Mouse (Mus musculus) midbrain, embryonic 13.5 days (tissue): ENCODE measurements around the gene Myl6. TPM values are rescaled to one million over a fixed set of nuclear protein-coding genes. Genes with fewer than 3 reads are reported as not detected.

Experiments used
- ATAC-seq: fragments of 200-750 bp; cut with Nextera tagmentation; 2 replicates; pipeline ENCODE4 v1.8.0; 2017; ENCODE audit warnings: mild to moderate bottlenecking, moderate TSS enrichment, moderate library complexity
- H3K27ac ChIP-seq: fragments of 300-500 bp; sonication (generic); 2 replicates; pipeline ENCODE4 v1.5.1; 2015; ENCODE audit warnings: inconsistent platforms, mild to moderate bottlenecking, moderate library complexity
- H3K27me3 ChIP-seq: fragments of 300-500 bp; sonication (generic); 2 replicates; pipeline ENCODE4 v1.6.1; 2015; ENCODE audit warnings: mild to moderate bottlenecking, inconsistent platforms
- H3K36me3 ChIP-seq: fragments of 300-500 bp; sonication (generic); 2 replicates; pipeline ENCODE4 v1.6.1; 2015; ENCODE audit warnings: mild to moderate bottlenecking, inconsistent platforms
- H3K4me1 ChIP-seq: fragments of 300-500 bp; sonication (generic); replicated peaks from 2 replicates; pipeline ENCODE4 v1.6.1; 2015; ENCODE audit warnings: inconsistent platforms
- H3K4me2 ChIP-seq: fragments of 300-500 bp; sonication (generic); replicated peaks from 2 replicates; pipeline ENCODE4 v1.6.1; 2015; ENCODE audit warnings: moderate library complexity, mild to moderate bottlenecking, inconsistent platforms
- H3K4me3 ChIP-seq: fragments of 300-500 bp; sonication (generic); replicated peaks from 2 replicates; pipeline ENCODE4 v1.5.1; 2015; ENCODE audit warnings: mild to moderate bottlenecking, inconsistent platforms
- H3K9ac ChIP-seq: fragments of 300-500 bp; sonication (generic); replicated peaks from 2 replicates; pipeline ENCODE4 v1.6.1; 2015; ENCODE audit warnings: mild to moderate bottlenecking, inconsistent platforms
- H3K9me3 ChIP-seq: fragments of 300-500 bp; sonication (generic); 2 replicates; pipeline ENCODE4 v1.6.1; 2016; ENCODE audit warnings: mild to moderate bottlenecking, inconsistent platforms
- WGBS: fragments of 180-500 bp; shearing (Covaris S2); methylation state at CpG from one replicate; pipeline ENCODE4 v1.1.7; 2015; 5-methylcytosine and 5-hydroxymethylcytosine counted together
- polyA plus RNA-seq: library from polyadenylated mRNA; unstranded; fragments of >200 nt; fragmentation: Nextera tagmentation; extraction: Ambion mirVana; gene quantifications from 2 replicates; pipeline ENCODE4 v1.2.1, GENCODE M21; 2015

Myl6 gene
- polyA plus RNA-seq, 1 experiment from 2014 or later: 885 TPM

DNA sequence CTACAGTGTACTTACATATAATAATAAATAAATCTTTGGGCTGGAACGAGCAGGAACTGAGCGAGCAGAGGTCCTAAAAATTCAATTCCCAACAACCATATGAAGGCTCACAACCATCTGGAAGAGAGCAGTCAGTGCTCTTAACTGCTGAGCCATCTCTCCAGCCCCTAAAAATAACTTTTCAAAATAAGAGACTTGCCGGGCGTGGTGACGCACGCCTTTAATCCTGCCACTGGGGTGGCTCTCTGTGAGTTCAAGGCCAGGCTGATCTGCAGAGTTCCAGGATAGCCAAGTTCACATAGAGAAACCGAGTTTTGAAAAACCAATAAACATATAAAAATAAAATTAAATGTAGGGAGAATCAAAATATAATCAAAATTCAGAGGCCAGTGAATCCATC lies 7.6 kb downstream of the Myl6 start:
- Histone ChIP-seq H3K36me3 (peaks cover 97% of the 10 kb centered on the region), H3K4me2 (no peak overlapping the region), H3K27me3 (no peaks in the 10 kb centered on the region), H3K27ac (no peak overlapping the region), H3K4me1 (peaks cover 17% of the 10 kb centered on the region), H3K9me3 (no peaks in the 10 kb centered on the region), H3K9ac (no peak overlapping the region), H3K4me3 (no peak overlapping the region)
- 91% methylated on average over 7 of the region's 7 CpGs for WGBS
- ATAC-seq: no peak

GRCm38 (mm10) chr10:128474366-128474765 lies 19.6 kb downstream of the Myl6 start:
- no peaks in the 10 kb centered on the region for H3K4me1 ChIP-seq
- H3K4me2 ChIP-seq: no peak overlapping the region
- peaks cover 94% of the 10 kb centered on the region for H3K36me3 ChIP-seq
- H3K4me3 ChIP-seq: no peak overlapping the region
- no peak overlapping the region for H3K9ac ChIP-seq
- no peaks in the 10 kb centered on the region for H3K27me3 ChIP-seq
- H3K9me3 ChIP-seq: no peaks in the 10 kb centered on the region
- ATAC-seq: no peak
- 89% methylated on average over 12 of the region's 12 CpGs for WGBS
- H3K27ac ChIP-seq: no peak overlapping the region

- ATAC-seq: no peak
- Histone ChIP-seq H3K4me2 (peak overlapping the region; percentile 92), H3K4me3 (peak overlapping the region; percentile 97), H3K27ac (peak overlapping the region; percentile 97), H3K9me3 (no peaks in the 10 kb centered on the region), H3K36me3 (peaks cover 36% of the 10 kb centered on the region), H3K4me1 (peaks cover 15% of the 10 kb centered on the region), H3K9ac (peak overlapping the region; percentile 99), H3K27me3 (no peaks in the 10 kb centered on the region)
- WGBS: 1% methylated on average over 5 of the region's 5 CpGs
Measured at GRCm38 (mm10) chr10:128460270-128460630, 33.7 kb downstream of the Myl6 start.

DNA sequence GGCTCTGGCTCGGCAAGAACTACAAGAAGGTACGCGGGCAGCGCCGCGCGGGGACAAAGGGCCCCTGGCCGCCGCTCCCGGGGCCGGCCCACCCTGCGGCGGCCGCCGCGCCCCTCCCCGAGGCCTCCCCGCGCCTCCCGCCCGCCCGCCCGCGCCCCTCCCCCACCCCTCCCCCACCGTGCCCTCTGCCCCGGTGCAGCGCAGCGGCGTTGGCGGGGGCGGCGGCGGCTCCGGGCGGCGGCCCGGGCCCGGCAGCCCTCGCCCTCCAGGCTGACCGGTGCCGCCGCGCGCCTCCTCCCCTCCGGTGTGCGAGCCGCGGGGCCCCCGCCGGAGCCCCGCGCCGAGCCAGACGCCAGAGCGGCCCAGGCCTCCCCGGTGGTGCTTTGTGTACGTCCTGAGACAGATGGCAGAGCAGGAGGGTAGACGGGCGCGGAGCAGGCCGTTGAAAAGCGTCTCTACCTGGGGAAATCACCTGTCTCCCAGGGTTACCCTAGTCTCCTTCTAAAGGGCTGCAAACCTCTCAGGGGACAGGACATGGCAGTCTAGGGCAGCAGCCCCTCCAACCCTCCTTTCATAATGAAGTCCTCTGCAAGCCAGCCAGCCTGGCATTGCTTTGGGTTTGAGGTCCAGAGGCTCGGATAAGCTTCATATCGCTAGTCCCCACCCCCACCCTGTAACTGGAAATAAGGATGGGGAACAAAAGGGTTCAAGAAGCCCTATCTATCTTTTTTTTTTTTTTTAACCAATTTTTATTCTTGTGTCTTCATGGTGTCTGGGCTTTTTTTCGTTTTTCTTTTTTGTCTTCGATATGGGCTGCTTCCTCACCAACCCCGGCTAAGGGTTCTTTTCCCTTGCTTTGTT lies 34.3 kb downstream of the Myl6 start:
- Histone ChIP-seq H3K9ac (peak overlapping the region; percentile 99), H3K27ac (peak overlapping the region; percentile 97), H3K27me3 (no peaks in the 10 kb centered on the region), H3K36me3 (peaks cover 31% of the 10 kb centered on the region), H3K4me2 (peak overlapping the region; percentile 92), H3K4me3 (peak overlapping the region; percentile 97), H3K9me3 (no peaks in the 10 kb centered on the region), H3K4me1 (peaks cover 18% of the 10 kb centered on the region)
- 2% methylated on average over 20 of the region's 67 CpGs for WGBS
- ATAC-seq: peak; percentile 67

- Histone ChIP-seq H3K4me3 (peak within 1 kb of the TSS; percentile 97), H3K36me3 (peaks cover 23% of the 10 kb centered on the region), H3K9me3 (no peaks in the 10 kb centered on the region), H3K27ac (peak within 1 kb of the TSS; percentile 97), H3K4me1 (peaks cover 18% of the 10 kb centered on the region), H3K9ac (peak within 1 kb of the TSS; percentile 99), H3K27me3 (no peaks in the 10 kb centered on the region), H3K4me2 (peak within 1 kb of the TSS; percentile 92)
- WGBS: under 1% methylated on average over 56 of the region's 86 CpGs
- peak; percentile 80 for ATAC-seq
Measured at GRCm38 (mm10) chr10:128458719-128459408, 35.1 kb downstream of the Myl6 start, which contains the start of gene Smarcc2. TSS of gene Smarcc2 (plus strand) at chr10:128459248.

DNA sequence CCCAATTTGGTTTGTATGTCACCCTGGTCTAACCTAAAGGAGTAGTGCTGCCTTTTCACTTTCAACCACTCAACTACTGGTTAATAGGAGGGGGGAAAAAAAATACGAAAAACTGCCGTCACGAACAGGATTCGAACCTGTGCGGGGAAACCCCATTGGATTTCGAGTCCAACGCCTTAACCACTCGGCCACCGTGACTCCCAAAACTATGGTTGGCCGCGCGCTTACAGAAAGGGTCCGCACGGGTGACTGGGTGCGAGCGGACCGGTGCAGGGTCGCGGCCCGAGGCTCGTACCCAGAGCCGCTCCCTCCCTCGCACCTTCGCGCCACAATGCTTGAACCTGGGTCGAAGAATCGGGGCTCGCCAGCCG lies 35.6 kb downstream of the Myl6 start:
- peaks cover 18% of the 10 kb centered on the region for H3K36me3 ChIP-seq
- H3K9me3 ChIP-seq: no peaks in the 10 kb centered on the region
- peak; percentile 72 for ATAC-seq
- peak overlapping the region; percentile 92 for H3K4me2 ChIP-seq
- peak overlapping the region; percentile 97 for H3K4me3 ChIP-seq
- peaks cover 18% of the 10 kb centered on the region for H3K4me1 ChIP-seq
- H3K9ac ChIP-seq: peak overlapping the region; percentile 99
- peak overlapping the region; percentile 97 for H3K27ac ChIP-seq
- no peaks in the 10 kb centered on the region for H3K27me3 ChIP-seq
- WGBS: under 1% methylated on average over 29 of the region's 29 CpGs

GRCm38 (mm10) chr10:128457676-128458075 lies 36.3 kb downstream of the Myl6 start:
- H3K9ac ChIP-seq: no peak overlapping the region
- no peaks in the 10 kb centered on the region for H3K27me3 ChIP-seq
- peaks cover 12% of the 10 kb centered on the region for H3K36me3 ChIP-seq
- H3K4me3 ChIP-seq: no peak overlapping the region
- H3K4me1 ChIP-seq: peaks cover 18% of the 10 kb centered on the region
- no peaks in the 10 kb centered on the region for H3K9me3 ChIP-seq
- WGBS: 88% methylated on average over 6 of the region's 6 CpGs
- no peak overlapping the region for H3K27ac ChIP-seq
- no peak overlapping the region for H3K4me2 ChIP-seq
- ATAC-seq: no peak

- 2% methylated on average over 6 of the region's 6 CpGs for WGBS
- H3K4me1 ChIP-seq: peaks cover 7% of the 10 kb centered on the region; the same call in 1 of the 2 replicates
- no peaks in the 10 kb centered on the region for H3K36me3 ChIP-seq
- H3K27me3 ChIP-seq: no peaks in the 10 kb centered on the region
- no peak for ATAC-seq
- H3K4me2 ChIP-seq: peak overlapping the region; percentile 34
- H3K9ac ChIP-seq: no peak overlapping the region
- no peaks in the 10 kb centered on the region for H3K9me3 ChIP-seq
- H3K4me3 ChIP-seq: 0 out of 2 replicates have a peak overlapping the region, but pooled peaks have one; percentile 9
- no peak overlapping the region for H3K27ac ChIP-seq
Measured at GRCm38 (mm10) chr10:128455280-128455679, 38.7 kb downstream of the Myl6 start.

GRCm38 (mm10) chr10:128454471-128454870 lies 39.5 kb downstream of the Myl6 start:
- no peak overlapping the region for H3K9ac ChIP-seq
- H3K36me3 ChIP-seq: no peaks in the 10 kb centered on the region
- ATAC-seq: no peak
- H3K4me3 ChIP-seq: no peak overlapping the region
- 82% methylated on average over 3 of the region's 3 CpGs for WGBS
- H3K4me2 ChIP-seq: no peak overlapping the region
- no peaks in the 10 kb centered on the region for H3K27me3 ChIP-seq
- H3K4me1 ChIP-seq: 0 out of 2 replicates have a peak, but pooled peaks cover 5% of the 10 kb centered on the region
- no peaks in the 10 kb centered on the region for H3K9me3 ChIP-seq
- H3K27ac ChIP-seq: no peak overlapping the region

DNA sequence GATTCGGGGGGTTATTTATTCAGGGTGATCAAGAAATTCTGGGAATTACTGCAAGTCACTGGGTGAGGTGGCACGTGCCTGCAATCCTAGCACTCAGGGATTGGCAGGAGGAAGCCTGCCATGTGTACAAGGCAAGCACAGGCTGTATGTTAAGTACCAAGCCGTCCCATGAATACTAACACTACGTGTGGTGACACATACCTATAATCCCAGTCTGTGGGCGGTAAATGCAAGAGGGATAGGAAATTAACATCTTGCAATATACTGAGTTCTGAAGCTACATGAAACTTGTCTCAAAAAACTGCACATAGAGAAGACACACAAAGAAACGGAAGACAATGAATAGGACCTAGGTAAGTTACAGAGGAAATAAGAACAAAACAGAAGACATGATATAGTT lies 42.9 kb downstream of the Myl6 start:
- H3K36me3 ChIP-seq: no peaks in the 10 kb centered on the region
- H3K9me3 ChIP-seq: no peaks in the 10 kb centered on the region
- H3K4me1 ChIP-seq: 0 out of 2 replicates have a peak, but pooled peaks cover 3% of the 10 kb centered on the region
- H3K4me2 ChIP-seq: no peak overlapping the region
- H3K27ac ChIP-seq: no peak overlapping the region
- H3K27me3 ChIP-seq: no peaks in the 10 kb centered on the region
- H3K9ac ChIP-seq: no peak overlapping the region
- no peak overlapping the region for H3K4me3 ChIP-seq
- 84% methylated on average over 6 of the region's 6 CpGs for WGBS
- ATAC-seq: no peak

GRCm38 (mm10) chr10:128445407-128445806 lies 48.5 kb downstream of the Myl6 start:
- Histone ChIP-seq H3K4me3 (no peak overlapping the region), H3K4me2 (no peak overlapping the region), H3K9me3 (no peaks in the 10 kb centered on the region), H3K9ac (no peak overlapping the region), H3K27me3 (no peaks in the 10 kb centered on the region), H3K27ac (no peak overlapping the region), H3K36me3 (peaks cover 9% of the 10 kb centered on the region), H3K4me1 (no peaks in the 10 kb centered on the region)
- 90% methylated on average over 4 of the region's 4 CpGs for WGBS
- ATAC-seq: no peak

DNA sequence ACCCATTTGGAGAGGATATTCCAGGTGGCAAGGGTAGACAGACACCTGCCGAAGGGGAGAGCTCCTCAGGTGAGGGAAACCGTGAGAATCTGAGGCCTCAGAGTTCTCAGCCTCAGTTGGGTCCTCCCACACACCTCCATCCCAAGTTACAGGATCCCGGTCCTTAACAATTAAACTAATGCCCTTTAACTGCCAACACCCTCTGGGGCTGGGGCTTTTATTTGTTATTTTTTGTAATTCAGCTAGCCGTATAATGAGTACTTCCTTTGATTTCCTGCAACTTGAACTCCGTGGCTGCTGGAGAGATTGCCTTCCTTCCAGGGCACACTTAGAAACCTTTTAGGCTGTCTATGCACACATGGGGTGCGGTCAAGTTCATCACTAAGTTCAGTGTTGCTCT lies 49.6 kb downstream of the Myl6 start:
- Histone ChIP-seq H3K4me1 (no peaks in the 10 kb centered on the region), H3K27ac (no peak overlapping the region), H3K27me3 (no peaks in the 10 kb centered on the region), H3K9me3 (no peaks in the 10 kb centered on the region), H3K9ac (no peak overlapping the region), H3K4me2 (no peak overlapping the region), H3K4me3 (no peak overlapping the region), H3K36me3 (peaks cover 20% of the 10 kb centered on the region)
- WGBS: 82% methylated on average over 6 of the region's 6 CpGs
- no peak for ATAC-seq
